Mouse (Mus musculus) right cerebral cortex, postnatal 4 days (tissue): ENCODE measurements around the gene Cd83.

Source experiments
- DNase-seq: peaks from one replicate; pipeline ENCODE4 v3.0.0-alpha.2; 2022

The Cd83 gene

DNA sequence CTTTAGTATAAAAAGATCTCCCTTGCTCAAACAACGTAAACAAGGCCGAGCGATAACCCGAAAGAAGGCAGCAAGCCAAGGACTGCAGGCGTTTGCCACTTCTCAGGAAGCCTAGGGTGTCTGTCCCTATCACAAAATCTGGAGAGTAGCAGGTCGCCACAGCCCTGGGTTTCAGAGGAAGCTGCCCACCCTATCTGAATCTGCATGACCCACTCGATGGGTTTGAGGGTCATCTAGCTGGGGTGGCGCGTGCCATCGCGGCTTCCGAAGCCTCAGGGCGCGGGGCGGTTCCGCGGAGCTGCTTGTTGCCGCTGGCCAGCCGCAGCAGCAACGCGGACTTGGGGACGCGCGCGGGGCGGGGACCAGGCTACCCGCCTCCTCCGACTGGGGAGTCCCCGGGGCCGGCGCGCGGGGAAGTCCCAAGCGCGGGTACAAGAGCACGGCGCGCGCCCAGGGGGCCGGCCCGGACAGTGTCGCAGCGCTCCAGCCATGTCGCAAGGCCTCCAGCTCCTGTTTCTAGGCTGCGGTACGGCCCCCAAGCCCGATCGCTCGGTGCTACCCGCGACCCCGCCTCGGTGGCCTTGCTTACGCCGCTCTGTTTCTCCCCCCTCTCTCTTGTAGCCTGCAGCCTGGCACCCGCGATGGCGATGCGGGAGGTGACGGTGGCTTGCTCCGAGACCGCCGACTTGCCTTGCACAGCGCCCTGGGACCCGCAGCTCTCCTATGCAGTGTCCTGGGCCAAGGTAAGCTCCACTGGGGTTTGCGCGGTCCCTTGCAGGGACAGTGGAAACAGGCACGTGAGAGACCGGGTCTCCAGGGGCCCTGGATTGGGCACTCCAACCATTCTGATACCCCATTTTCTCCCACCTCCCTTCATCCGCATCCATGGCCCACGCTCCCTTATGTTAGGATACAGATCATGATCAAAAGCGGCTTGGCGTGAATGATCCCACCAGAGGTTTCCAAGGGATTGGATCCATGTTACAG lies at the start of gene Cd83:
Gene Cd83, plus strand, starts transcription at position 51 of the 987 bp plus-strand sequence.
- DNase-seq: peak; percentile 61

DNA sequence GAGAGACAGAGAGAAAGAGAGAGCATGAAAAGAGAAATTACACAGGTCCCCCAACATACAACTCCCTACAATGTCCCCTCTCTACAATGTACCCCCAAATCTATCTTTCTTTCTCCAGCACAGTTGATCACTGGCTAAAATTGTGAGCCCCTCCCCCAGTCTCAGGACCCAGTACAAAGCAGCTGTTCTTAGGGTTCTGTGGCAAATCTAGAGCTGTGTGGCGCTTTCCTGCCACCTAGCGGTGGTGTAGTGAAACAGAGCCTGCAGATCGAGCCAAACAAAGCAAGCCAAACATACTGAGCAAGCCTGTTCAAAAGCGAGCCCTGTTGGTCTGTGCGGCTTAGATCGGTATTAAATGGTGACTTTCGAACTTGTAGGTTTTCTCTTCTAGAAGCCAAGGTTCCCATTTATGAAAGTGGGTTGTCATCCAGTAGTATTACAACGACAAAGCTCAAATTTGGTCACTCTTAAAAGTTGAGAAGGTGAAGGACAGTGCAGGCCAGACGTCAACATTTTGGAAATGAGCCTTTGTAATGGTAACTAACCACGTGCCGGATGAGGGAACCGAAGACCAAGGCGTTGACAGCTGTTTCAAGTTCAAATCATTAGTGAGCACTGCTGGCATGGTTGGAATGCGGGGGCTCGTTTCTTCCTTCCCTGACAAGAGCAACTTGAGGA lies 44.8 kb upstream of the Cd83 start:
- peak; percentile 84 for DNase-seq

- no peak for DNase-seq
Measured at GRCm38 (mm10) chr13:43740276-43740608, 44.3 kb upstream of the Cd83 start.

DNA sequence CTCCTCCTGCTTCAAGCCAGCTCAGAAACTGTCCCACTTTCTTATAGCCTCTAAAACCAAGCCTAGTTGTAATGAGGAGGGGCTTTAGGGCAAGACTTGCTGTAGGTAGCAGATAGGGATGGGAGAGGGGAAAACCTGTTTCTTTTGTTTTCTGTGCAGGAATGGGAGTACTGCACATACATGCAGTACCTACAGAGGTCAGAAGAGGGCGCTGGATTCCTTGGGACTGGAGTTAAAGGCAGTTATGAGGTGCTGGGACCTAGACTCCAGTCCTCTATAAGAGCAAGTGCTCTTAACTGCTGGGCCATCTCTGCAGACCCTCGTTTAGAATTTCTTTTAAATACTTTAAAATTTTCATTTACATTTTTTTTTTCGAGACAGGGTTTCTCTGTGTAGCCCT lies 41.9 kb upstream of the Cd83 start:
- DNase-seq: no peak

DNA sequence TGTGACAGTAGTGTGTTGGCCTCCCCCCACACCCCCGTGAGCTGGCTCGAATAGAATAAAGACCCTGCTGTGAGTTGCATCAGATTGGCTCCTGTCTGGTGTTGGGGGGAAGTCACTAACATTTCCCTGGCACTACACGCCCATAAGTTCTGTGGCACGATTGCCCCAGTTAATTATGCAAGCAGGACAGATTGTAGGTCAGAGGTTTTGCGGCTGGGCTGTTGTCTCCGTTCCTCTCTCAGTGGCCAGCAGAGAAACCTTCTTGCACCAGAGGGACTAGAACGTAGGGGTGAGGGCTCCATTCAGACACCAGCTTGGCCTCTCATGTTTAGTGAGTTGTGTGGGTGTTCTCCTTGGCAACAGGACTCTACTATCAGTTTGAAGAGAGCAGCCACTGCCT lies 40.3 kb upstream of the Cd83 start:
- no peak for DNase-seq

GRCm38 (mm10) chr13:43750301-43750700 lies 34.3 kb upstream of the Cd83 start:
- no peak for DNase-seq

GRCm38 (mm10) chr13:43750966-43751365 lies 33.6 kb upstream of the Cd83 start:
- no peak for DNase-seq

- no peak for DNase-seq
Measured at GRCm38 (mm10) chr13:43752407-43752806, 32.2 kb upstream of the Cd83 start.

DNA sequence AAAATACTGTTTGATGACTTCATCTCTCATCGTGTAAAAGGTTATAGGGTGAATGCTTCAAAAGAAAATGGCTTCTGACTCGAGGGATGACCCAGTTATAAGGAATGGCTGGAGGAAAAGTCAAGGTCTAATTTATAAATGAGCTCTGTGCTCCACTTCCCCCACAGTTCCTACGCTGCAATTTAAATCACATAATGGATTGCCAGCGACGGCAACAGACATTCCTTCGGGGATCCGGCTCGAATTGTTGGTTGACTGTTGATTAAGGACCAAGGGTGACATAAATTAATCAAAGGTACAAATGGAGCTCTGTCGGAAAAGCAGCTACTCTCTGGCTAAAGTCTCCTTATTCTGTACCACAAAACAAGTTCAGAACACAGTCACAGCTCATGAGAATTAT lies 30.9 kb upstream of the Cd83 start:
- no peak for DNase-seq

- no peak for DNase-seq
Measured at GRCm38 (mm10) chr13:43754455-43755128, 30.0 kb upstream of the Cd83 start.

GRCm38 (mm10) chr13:43755573-43755972 lies 29.0 kb upstream of the Cd83 start:
- DNase-seq: no peak

GRCm38 (mm10) chr13:43761156-43761855 lies 23.3 kb upstream of the Cd83 start:
- no peak for DNase-seq

DNA sequence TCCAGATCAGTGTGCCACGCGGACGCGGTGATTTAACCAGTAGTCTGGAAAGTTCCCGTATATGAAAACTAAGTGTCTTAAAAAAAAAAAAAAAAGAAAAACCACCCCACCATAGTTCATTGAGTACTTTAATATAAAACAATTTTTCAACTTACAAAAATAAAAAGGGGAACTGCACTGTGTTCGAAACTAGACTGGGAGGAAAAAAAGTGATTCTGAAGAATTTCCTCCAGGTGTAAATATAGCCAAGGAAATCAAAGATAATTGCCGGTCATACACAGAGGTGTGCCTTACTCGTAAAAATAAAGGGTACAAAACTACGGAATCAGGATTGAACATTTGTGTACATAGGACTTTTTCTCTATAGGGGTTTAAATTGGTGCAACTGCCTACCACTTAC lies 21.7 kb upstream of the Cd83 start:
- no peak for DNase-seq

DNA sequence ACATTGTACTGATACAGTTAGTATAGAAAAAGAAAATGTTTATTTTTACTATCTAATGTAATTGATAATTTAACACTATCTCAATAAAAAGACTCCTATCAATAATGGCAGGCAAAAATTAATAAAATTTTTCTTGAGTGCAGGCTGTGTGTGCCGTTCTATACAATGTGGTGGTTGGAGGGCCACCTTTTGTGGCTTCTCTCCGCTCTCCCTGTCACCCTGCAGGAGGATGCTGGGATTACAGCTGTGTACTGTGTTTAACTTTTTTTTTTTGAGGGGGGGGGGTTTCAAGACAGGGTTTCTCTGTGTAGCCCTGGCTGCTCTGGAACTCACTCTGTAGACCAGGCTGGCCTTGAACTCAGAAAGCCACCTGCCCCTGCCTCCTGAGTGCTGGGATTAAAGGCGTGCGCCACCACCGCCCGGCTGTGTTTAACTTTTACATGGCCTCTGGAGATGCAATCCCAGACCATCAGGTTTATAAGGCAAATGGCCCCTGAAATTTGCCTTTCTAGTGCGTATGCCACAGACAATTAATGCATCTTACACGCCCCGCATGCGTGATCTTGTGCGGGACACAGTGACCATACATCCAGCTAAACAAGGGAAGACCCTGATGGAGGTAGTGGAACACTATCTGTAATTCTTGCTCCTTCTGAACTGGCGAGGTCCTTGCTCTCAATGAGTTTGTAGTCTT lies 21.1 kb upstream of the Cd83 start:
- DNase-seq: no peak

- DNase-seq: peak; percentile 68
Measured at GRCm38 (mm10) chr13:43763995-43764579, 20.5 kb upstream of the Cd83 start.

DNA sequence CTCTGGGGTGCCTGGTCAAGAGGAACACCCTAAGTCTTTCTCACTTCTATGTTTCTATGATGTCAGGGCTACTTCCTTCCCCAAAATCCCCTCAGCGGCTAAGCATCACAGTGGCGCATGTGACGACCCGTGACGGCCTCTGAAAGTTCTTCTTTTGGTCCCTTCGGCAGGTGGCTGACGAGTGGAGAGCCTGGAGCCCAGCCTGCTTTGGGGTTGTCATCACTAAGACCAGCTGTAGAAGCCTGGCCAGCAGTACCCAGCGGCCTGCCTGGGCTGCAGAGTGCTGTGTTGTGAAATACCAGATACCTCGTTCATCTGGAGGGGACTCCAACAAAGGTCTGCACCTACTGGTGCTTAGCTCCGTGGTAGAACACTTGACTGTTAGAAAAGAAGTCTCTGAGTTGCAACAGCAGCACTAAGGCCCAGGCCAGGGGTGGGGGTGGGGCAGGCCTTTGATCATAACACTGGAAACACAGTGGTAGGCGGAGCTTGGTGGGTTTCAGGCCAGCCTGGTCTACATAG lies 19.2 kb upstream of the Cd83 start:
- no peak for DNase-seq

- DNase-seq: no peak
Measured at GRCm38 (mm10) chr13:43766786-43767680, 17.5 kb upstream of the Cd83 start.

GRCm38 (mm10) chr13:43773020-43773419 lies 11.6 kb upstream of the Cd83 start:
- no peak for DNase-seq

DNA sequence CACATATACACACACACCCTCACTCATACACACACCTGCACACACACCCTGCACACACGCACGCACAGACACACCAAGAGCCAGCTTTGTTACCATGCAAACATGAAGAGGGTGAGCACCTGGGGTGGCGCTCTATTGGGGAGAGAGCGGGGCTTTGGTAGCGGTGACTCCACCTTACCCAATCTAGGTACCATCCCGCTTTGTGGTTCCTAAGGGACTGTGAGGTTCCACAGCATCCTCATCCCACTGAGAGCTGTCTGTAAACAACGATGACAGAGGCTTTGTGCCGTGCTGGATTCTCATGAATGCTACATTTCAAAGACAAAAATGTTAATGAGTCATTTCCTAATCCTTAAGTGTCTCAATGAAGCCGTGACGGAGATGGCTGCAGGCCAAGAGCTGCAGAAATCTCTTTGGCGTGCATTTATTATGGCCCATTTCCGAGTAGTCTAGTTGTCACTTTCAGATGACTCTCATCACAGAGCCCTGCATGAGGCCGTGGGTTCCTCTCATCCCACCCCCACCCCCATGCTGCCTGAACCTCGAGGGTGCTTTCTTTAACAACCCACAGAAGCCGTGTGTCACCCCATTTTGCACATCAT lies 10.5 kb upstream of the Cd83 start:
- peak; percentile 70 for DNase-seq
